Mouse (Mus musculus): Measurements from ENCODE around the gene Vmn1r17. TPM values are rescaled to one million over a fixed set of nuclear protein-coding genes. Genes with fewer than 3 reads are reported as not detected.
"Not testable (repeated sequence)": the region's sequence is repeated elsewhere in the genome, so short reads cannot be mapped to it uniquely, and the experiment has no call there.

The Vmn1r17 gene
- total RNA-seq (2021) (not detected), polyA plus RNA-seq (2012; rRNA removed) (not detected in 2 replicates)
- long read RNA-seq, result 0 reads

- Histone ChIP-seq H3K36me3 (ENCODE audit: control insufficient read depth, insufficient read depth, low read length) (no peaks in the 10 kb centered on the region), H3K4me1 (ENCODE audit: control insufficient read depth, insufficient read depth, low read length) (no peaks in the 10 kb centered on the region), H3K9ac (ENCODE audit: low read depth, low read length) (no peak within 1 kb of the TSS), H3K4me3 (no peak within 1 kb of the TSS), H3K27ac (no peak within 1 kb of the TSS), H3K79me2 (replicated peaks; ENCODE audit: control insufficient read depth, insufficient read depth, low read length) (no peaks in the 10 kb centered on the region), H3K27me3 (ENCODE audit: control insufficient read depth, insufficient read depth, low read length) (no peaks in the 10 kb centered on the region)
- TF ChIP-seq CTCF (IDR thresholded peaks at IDR 0.05) (no peak), POLR2A (IDR thresholded peaks at IDR 0.05; ENCODE audit: insufficient read depth, low read depth, low read length) (no peak), EP300 (IDR thresholded peaks at IDR 0.05; ENCODE audit: insufficient read depth, low read depth, low read length) (no peak)
- WGBS, result 84% methylated on average over 1 of the region's 1 CpGs
- intact Hi-C loops (cut with DNase I), result no loop called here
- DNase-seq, result no peak
Observed at GRCm38 (mm10) chr6:57363627-57364026, at the start of gene Vmn1r17. Vmn1r17 (minus strand) TSS chr6:57363727.

DNA sequence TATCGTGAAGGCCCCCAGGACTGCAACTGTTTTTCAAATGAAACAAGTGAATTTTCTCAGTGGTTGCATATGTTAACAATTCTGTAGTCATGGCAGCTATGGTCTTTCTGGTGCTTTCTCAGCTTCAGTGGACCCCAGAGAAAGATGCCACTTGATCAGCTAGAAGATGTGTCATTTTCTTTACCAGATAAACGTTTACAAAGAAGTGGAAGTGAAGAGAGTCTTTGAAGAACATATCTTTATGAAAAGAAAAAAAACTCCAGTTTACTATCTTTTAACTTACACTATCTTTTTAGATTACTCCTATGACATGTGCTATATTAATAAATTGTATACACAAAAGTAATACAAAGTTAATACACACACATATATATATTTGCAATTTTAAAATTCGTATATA is 40.0 kb upstream of the Vmn1r17 start, which contains the start of gene Vmn1r19:
Vmn1r19 (plus strand) TSS at position 301 of the 400 bp plus-strand sequence.
- H3K4me3 ChIP-seq; H3K79me2 ChIP-seq (replicated peaks; ENCODE audit: control insufficient read depth, insufficient read depth, low read length); H3K4me1 ChIP-seq (ENCODE audit: control insufficient read depth, insufficient read depth, low read length); H3K27me3 ChIP-seq (ENCODE audit: control insufficient read depth, insufficient read depth, low read length); DNase-seq; H3K36me3 ChIP-seq (ENCODE audit: control insufficient read depth, insufficient read depth, low read length); H3K9ac ChIP-seq (ENCODE audit: low read depth, low read length); intact Hi-C loops (cut with DNase I); H3K27ac ChIP-seq: not testable (repeated sequence)
- 45% methylated on average over 3 of the region's 3 CpGs for WGBS

DNA sequence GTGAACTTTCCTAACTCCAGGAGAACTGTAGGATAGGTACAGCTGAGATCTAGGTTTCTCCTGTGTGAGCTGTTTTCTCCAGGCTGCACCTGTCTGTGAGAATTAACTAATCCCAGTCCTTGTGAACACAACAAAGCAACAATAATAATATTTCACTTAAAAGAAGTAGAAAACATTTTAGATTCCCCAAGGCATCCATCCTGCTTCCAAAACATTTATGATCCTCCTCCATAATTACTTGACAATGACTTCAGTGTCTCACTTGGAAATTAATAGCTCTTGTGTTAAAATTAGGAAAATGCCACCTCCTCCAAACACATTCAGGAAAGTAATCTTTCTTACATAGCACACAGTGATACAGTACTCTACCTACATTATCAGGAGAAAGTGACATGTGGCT is 32.2 kb upstream of the Vmn1r17 start, which contains the start of gene Vmn1r18:
Vmn1r18 (minus strand) TSS at position 101 of the 400 bp plus-strand sequence.
- no peaks in the 10 kb centered on the region for H3K27me3 ChIP-seq (ENCODE audit: control insufficient read depth, insufficient read depth, low read length)
- no peaks in the 10 kb centered on the region for H3K4me1 ChIP-seq (ENCODE audit: control insufficient read depth, insufficient read depth, low read length)
- H3K27ac ChIP-seq, result no peak within 1 kb of the TSS
- H3K4me3 ChIP-seq, result no peak within 1 kb of the TSS
- no peaks in the 10 kb centered on the region for H3K79me2 ChIP-seq (replicated peaks; ENCODE audit: control insufficient read depth, insufficient read depth, low read length)
- H3K9ac ChIP-seq (ENCODE audit: low read depth, low read length), result no peak within 1 kb of the TSS
- no peak for DNase-seq
- no peaks in the 10 kb centered on the region for H3K36me3 ChIP-seq (ENCODE audit: control insufficient read depth, insufficient read depth, low read length)
- intact Hi-C loops (cut with DNase I), result no loop called here
- TF ChIP-seq POLR2A (IDR thresholded peaks at IDR 0.05; ENCODE audit: insufficient read depth, low read depth, low read length) (no peak), EP300 (IDR thresholded peaks at IDR 0.05; ENCODE audit: insufficient read depth, low read depth, low read length) (no peak), CTCF (IDR thresholded peaks at IDR 0.05) (no peak)

DNA sequence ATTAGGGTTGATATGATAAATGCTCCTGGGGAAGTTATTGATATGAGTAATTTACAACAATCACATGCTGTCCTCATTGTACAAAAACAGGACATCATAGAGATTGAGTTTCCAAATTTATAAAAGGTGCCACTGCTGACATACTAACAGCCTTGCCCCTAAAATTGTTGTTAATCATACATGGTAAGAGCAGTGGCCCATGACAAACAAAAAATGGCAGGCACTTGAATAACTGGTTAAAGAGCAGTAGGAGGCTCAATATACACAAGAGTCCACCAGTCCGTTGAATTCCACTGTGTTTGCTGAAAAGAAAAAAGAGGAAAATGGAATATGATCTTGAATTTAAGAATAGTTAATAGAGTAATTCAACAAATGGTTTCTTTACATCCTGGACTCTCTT is 4.0 kb upstream of the Vmn1r17 start:
- no peak overlapping the region for H3K27ac ChIP-seq
- H3K36me3 ChIP-seq (ENCODE audit: control insufficient read depth, insufficient read depth, low read length), result no peaks in the 10 kb centered on the region
- TF ChIP-seq CTCF (IDR thresholded peaks at IDR 0.05), result no peak
- TF ChIP-seq EP300 (IDR thresholded peaks at IDR 0.05; ENCODE audit: insufficient read depth, low read depth, low read length), result no peak
- no peak for TF ChIP-seq POLR2A (IDR thresholded peaks at IDR 0.05; ENCODE audit: insufficient read depth, low read depth, low read length)
- H3K79me2 ChIP-seq (replicated peaks; ENCODE audit: control insufficient read depth, insufficient read depth, low read length), result no peaks in the 10 kb centered on the region
- WGBS, result 91% methylated on average over 1 of the region's 1 CpGs
- intact Hi-C loops (cut with DNase I), result no loop called here
- H3K4me3 ChIP-seq, result no peak overlapping the region
- no peaks in the 10 kb centered on the region for H3K27me3 ChIP-seq (ENCODE audit: control insufficient read depth, insufficient read depth, low read length)
- no peak overlapping the region for H3K9ac ChIP-seq (ENCODE audit: low read depth, low read length)
- no peak for DNase-seq
- H3K4me1 ChIP-seq (ENCODE audit: control insufficient read depth, insufficient read depth, low read length), result no peaks in the 10 kb centered on the region

DNA sequence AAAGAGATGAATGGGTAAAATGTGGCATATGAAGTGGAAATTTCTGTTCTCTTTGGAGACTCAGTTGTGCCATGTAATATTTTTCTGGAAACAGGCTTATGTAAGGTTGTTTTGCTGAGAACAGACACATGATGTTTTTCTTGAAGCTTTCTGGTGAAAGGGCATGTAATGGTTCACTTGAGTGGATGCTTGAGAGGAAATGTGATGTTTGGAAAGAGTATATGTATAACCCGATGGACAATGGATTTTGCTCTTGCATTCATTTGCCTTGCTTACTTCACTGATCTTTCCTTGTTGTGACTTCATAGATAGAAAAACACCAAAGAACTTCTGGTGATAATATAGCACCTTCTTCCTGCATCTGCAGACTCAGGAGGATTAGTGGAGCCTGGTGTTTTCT is 2.3 kb upstream of the Vmn1r17 start:
- H3K79me2 ChIP-seq (replicated peaks; ENCODE audit: control insufficient read depth, insufficient read depth, low read length); H3K4me1 ChIP-seq (ENCODE audit: control insufficient read depth, insufficient read depth, low read length); H3K27me3 ChIP-seq (ENCODE audit: control insufficient read depth, insufficient read depth, low read length); H3K9ac ChIP-seq (ENCODE audit: low read depth, low read length); H3K27ac ChIP-seq; DNase-seq; H3K36me3 ChIP-seq (ENCODE audit: control insufficient read depth, insufficient read depth, low read length); H3K4me3 ChIP-seq; intact Hi-C loops (cut with DNase I): not testable (repeated sequence)
- 80% methylated on average over 1 of the region's 1 CpGs for WGBS

DNA sequence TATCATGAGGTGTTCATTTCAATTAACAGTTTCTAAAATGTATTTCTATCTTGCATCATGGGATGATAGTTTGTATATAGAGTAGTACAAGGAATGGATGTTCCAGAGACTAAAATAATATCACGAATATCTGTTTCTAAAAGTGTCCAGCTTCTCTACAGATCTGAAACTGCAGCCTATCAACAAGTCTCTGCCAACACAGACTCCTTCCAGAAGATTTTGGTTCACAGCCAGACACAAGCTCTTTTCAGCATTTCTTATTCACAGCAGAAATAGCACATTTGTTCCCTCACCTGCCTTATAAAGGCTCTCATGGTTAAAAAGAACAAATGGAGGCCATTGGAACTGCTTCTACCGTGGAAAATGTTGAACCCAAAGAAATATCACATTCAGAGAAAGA is 6.7 kb downstream of the Vmn1r17 start:
- no peak overlapping the region for H3K4me3 ChIP-seq
- no peak for TF ChIP-seq CTCF (IDR thresholded peaks at IDR 0.05)
- no peak for TF ChIP-seq POLR2A (IDR thresholded peaks at IDR 0.05; ENCODE audit: insufficient read depth, low read depth, low read length)
- TF ChIP-seq EP300 (IDR thresholded peaks at IDR 0.05; ENCODE audit: insufficient read depth, low read depth, low read length), result no peak

More for the DNA sequence above, 6.7 kb downstream of the Vmn1r17 start:
- no peak overlapping the region for H3K27ac ChIP-seq
- no peaks in the 10 kb centered on the region for H3K79me2 ChIP-seq (replicated peaks; ENCODE audit: control insufficient read depth, insufficient read depth, low read length)
- no peaks in the 10 kb centered on the region for H3K27me3 ChIP-seq (ENCODE audit: control insufficient read depth, insufficient read depth, low read length)
- DNase-seq, result no peak
- H3K9ac ChIP-seq (ENCODE audit: low read depth, low read length), result no peak overlapping the region
- intact Hi-C loops (cut with DNase I), result no loop called here
- WGBS, result 48% methylated on average over 2 of the region's 2 CpGs
- no peaks in the 10 kb centered on the region for H3K4me1 ChIP-seq (ENCODE audit: control insufficient read depth, insufficient read depth, low read length)
- H3K36me3 ChIP-seq (ENCODE audit: control insufficient read depth, insufficient read depth, low read length), result no peaks in the 10 kb centered on the region

Measured in heart, adult 2 months (tissue).